Mouse (Mus musculus): ENCODE data around the gene Il2rb. TPM values are rescaled to one million over a fixed set of nuclear protein-coding genes. Genes with fewer than 3 reads are reported as not detected.

Il2rb gene
- polyA plus RNA-seq, 2 experiments: 0.26 to 0.52 TPM

- H3K4me2 ChIP-seq (ENCODE audit: low read depth): no peak overlapping the region
- H3K4me3 ChIP-seq (ENCODE audit: insufficient read depth in 1 of 2, low read depth in 2 of 2, low read length in 2 of 2): no peak overlapping the region
- no peaks in the 10 kb centered on the region for H3K36me3 ChIP-seq (replicated peaks; ENCODE audit: control insufficient read depth, insufficient read depth, low read depth)
- TF ChIP-seq EP300 (IDR thresholded peaks at IDR 0.05; ENCODE audit: low read depth): no peak
- no peak for TF ChIP-seq CTCF (IDR thresholded peaks at IDR 0.05; ENCODE audit: low read depth)
- peaks cover 15% of the 10 kb centered on the region for H3K27me3 ChIP-seq (ENCODE audit: control insufficient read depth, insufficient read depth, low read length)
- H3K27ac ChIP-seq: no peak overlapping the region
- 0 out of 4 replicates have a peak, but pooled peaks cover 0 to 2% of the 10 kb centered on the region in 2 experiments for H3K4me1 ChIP-seq (replicated peaks; ENCODE audit: control insufficient read depth in 2 of 2, insufficient read depth in 2 of 2, low read length in 1 of 2)
- no peak overlapping the region for H3K9ac ChIP-seq (replicated peaks)
- WGBS (ENCODE audit: insufficient replicate concordance): 45% methylated on average over 4 of the region's 4 CpGs
- ATAC-seq (ENCODE audit: insufficient read depth) (no peak), DNase-seq (ENCODE audit: low read depth in 3 of 3, low spot score in 3 of 3) (no peak)
- H3K9me3 ChIP-seq (ENCODE audit: control insufficient read depth, low read length): no peaks in the 10 kb centered on the region
Observed at GRCm38 (mm10) chr15:78438018-78438394, 57.1 kb downstream of the Il2rb start.

GRCm38 (mm10) chr15:78437237-78438017 is 57.6 kb downstream of the Il2rb start:
- Histone ChIP-seq H3K4me1 (replicated peaks; ENCODE audit: control insufficient read depth in 2 of 2, insufficient read depth in 2 of 2, low read length in 1 of 2) (0 out of 4 replicates have a peak, but pooled peaks cover 0 to 2% of the 10 kb centered on the region in 2 experiments), H3K4me3 (ENCODE audit: insufficient read depth in 1 of 2, low read depth in 2 of 2, low read length in 2 of 2) (no peak overlapping the region), H3K36me3 (replicated peaks; ENCODE audit: control insufficient read depth, insufficient read depth, low read depth) (no peaks in the 10 kb centered on the region), H3K9ac (replicated peaks) (no peak overlapping the region), H3K4me2 (ENCODE audit: low read depth) (peak overlapping the region; percentile 18), H3K9me3 (ENCODE audit: control insufficient read depth, low read length) (no peaks in the 10 kb centered on the region), H3K27ac (no peak overlapping the region), H3K27me3 (ENCODE audit: control insufficient read depth, insufficient read depth, low read length) (peaks cover 15% of the 10 kb centered on the region)
- no peak for ATAC-seq (ENCODE audit: insufficient read depth)
- WGBS (ENCODE audit: insufficient replicate concordance): 31% methylated on average over 23 of the region's 23 CpGs
- no peak for DNase-seq (ENCODE audit: low read depth in 3 of 3, low spot score in 3 of 3)
- TF ChIP-seq CTCF (IDR thresholded peaks at IDR 0.05; ENCODE audit: low read depth): no peak
- TF ChIP-seq EP300 (IDR thresholded peaks at IDR 0.05; ENCODE audit: low read depth): no peak

- WGBS (ENCODE audit: insufficient replicate concordance): 17% methylated on average over 29 of the region's 32 CpGs
- H3K9me3 ChIP-seq (ENCODE audit: control insufficient read depth, low read length): no peaks in the 10 kb centered on the region
- ATAC-seq (ENCODE audit: insufficient read depth) (0 out of 2 replicates have a peak, but pooled peaks have one; percentile 34), DNase-seq (ENCODE audit: low read depth in 3 of 3, low spot score in 3 of 3) (no peak)
- peaks cover 15% of the 10 kb centered on the region for H3K27me3 ChIP-seq (ENCODE audit: control insufficient read depth, insufficient read depth, low read length)
- TF ChIP-seq CTCF (IDR thresholded peaks at IDR 0.05; ENCODE audit: low read depth): peak; percentile 30
- no peak for TF ChIP-seq EP300 (IDR thresholded peaks at IDR 0.05; ENCODE audit: low read depth)
- H3K4me3 ChIP-seq (ENCODE audit: insufficient read depth in 1 of 2, low read depth in 2 of 2, low read length in 2 of 2): no peak overlapping the region
- H3K36me3 ChIP-seq (replicated peaks; ENCODE audit: control insufficient read depth, insufficient read depth, low read depth): no peaks in the 10 kb centered on the region
- no peak overlapping the region for H3K9ac ChIP-seq (replicated peaks)
- peak overlapping the region; percentile 2 for H3K4me2 ChIP-seq (ENCODE audit: low read depth)
- H3K27ac ChIP-seq: no peak overlapping the region
- peaks cover 0 to 3% of the 10 kb centered on the region in 2 experiments; a peak in 1 of 4 replicates for H3K4me1 ChIP-seq (replicated peaks; ENCODE audit: control insufficient read depth in 2 of 2, insufficient read depth in 2 of 2, low read length in 1 of 2)
Observed at GRCm38 (mm10) chr15:78436380-78437192, 58.5 kb downstream of the Il2rb start.

- Histone ChIP-seq H3K4me3 (ENCODE audit: insufficient read depth in 1 of 2, low read depth in 2 of 2, low read length in 2 of 2) (no peak overlapping the region), H3K27me3 (ENCODE audit: control insufficient read depth, insufficient read depth, low read length) (peaks cover 15% of the 10 kb centered on the region), H3K4me1 (replicated peaks; ENCODE audit: control insufficient read depth in 2 of 2, insufficient read depth in 2 of 2, low read length in 1 of 2) (peaks cover 0 to 3% of the 10 kb centered on the region in 2 experiments; a peak in 1 of 4 replicates), H3K9me3 (ENCODE audit: control insufficient read depth, low read length) (no peaks in the 10 kb centered on the region), H3K9ac (replicated peaks) (no peak overlapping the region), H3K27ac (no peak overlapping the region), H3K36me3 (replicated peaks; ENCODE audit: control insufficient read depth, insufficient read depth, low read depth) (no peaks in the 10 kb centered on the region), H3K4me2 (ENCODE audit: low read depth) (no peak overlapping the region)
- WGBS (ENCODE audit: insufficient replicate concordance): 70% methylated on average over 11 of the region's 11 CpGs
- no peak for TF ChIP-seq EP300 (IDR thresholded peaks at IDR 0.05; ENCODE audit: low read depth)
- no peak for TF ChIP-seq CTCF (IDR thresholded peaks at IDR 0.05; ENCODE audit: low read depth)
- DNase-seq (ENCODE audit: low read depth in 3 of 3, low spot score in 3 of 3) (no peak), ATAC-seq (ENCODE audit: insufficient read depth) (no peak)
Observed at GRCm38 (mm10) chr15:78435681-78436080, 59.4 kb downstream of the Il2rb start.

Measured in liver, embryonic 14.5 days (tissue).